Mouse (Mus musculus): ENCODE measurements around the gene Tnpo2.

Gene Tnpo2

DNA sequence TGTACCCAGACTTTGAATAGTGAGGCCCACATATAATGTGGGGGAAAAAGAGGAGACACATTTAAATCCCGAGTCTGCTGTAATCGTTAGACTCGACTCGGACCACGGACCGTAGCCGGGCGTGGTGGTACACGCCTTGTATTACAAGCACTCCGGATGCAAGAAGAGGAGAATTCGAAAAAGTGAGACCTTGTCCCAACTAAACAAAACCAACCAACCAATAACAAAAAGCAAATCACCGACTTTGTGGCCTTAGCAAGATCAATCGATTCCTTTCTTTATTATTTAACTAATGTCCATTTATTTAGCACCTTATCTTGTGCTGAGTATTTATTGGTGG, 9.2 kb upstream of the Tnpo2 start:
- DNase-seq (ENCODE audit: low spot score), result no peak

DNA sequence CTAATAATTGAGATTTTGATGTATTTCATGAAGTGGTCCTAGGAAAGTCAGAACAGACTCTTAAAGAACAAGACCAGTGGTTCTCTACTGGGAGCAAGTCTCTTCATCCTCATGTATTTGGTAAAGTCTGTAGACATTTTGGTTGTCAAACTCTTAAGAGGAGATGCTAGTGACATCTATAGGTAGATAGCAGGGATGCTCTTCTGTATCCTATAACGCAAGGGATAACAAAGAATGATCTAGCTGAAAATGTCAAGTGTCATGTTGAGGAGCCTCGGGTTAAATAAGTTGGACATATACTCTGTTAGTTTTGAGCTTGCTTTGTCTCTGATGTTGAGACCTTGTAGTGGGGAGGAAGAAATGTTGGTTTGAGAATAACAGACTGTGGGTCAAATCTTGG, 8.8 kb upstream of the Tnpo2 start:
- no peak for DNase-seq (ENCODE audit: low spot score)

GRCm38 (mm10) chr8:85029271-85029670, 7.4 kb upstream of the Tnpo2 start:
- no peak for DNase-seq (ENCODE audit: low spot score)

DNA sequence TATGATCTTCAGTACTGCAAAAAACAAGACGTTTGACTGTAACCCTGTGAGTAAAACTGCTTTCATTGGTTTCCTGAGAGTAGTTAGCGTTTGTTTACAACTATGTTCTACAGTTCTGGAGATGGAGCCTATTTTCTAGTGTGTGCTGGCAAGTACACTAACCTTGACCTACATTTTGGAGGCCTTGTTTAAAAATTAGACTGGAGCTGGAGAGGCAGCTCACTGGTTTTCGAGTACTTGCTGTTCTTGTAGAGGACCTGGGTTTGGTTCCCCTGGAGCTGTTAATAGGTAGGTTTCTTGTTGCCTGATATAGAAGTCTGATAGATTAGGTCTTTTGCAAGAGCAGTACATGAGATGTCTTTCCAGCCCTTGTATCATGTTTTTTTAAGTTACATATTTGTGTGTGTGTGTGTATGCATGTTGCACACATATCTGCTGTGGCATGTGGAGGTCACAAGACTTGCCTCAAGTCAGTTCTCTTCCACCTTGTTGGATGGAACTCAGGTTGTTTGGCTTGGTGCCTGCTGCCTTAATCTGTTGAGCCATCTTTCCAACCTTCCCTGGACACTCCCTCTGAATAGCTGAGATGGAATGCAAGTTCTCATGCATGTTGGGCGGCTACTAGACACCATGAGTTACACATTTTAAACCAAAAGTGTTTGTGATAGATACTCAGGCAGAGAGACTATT, 3.9 kb upstream of the Tnpo2 start:
- no peak for DNase-seq (ENCODE audit: low spot score)

GRCm38 (mm10) chr8:85033867-85034266, 2.8 kb upstream of the Tnpo2 start:
- no peak for DNase-seq (ENCODE audit: low spot score)

- DNase-seq (ENCODE audit: low spot score), result peak; percentile 52
These were observed 2.0 kb upstream of the Tnpo2 start for GRCm38 (mm10) chr8:85034764-85035163.

GRCm38 (mm10) chr8:85035165-85035727, 1.5 kb upstream of the Tnpo2 start:
- DNase-seq (ENCODE audit: low spot score), result no peak

GRCm38 (mm10) chr8:85035728-85036310, 896 bp upstream of the Tnpo2 start:
- DNase-seq (ENCODE audit: low spot score), result no peak

DNA sequence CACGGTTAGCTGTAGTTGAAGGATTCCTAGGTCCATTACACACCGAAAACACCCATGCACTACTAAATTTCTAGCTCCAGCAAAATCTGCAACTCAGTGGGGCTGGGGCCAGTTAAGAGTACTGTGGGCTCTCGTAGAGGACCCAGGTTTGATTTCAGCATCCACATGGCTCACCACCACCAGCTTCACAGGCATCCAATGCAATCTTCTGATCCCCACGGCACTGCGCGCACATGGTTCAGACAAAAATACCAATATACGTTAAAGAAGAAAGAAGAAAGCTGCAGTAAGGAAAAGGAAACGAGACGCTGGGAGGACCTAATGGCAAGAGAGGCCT, 366 bp upstream of the Tnpo2 start:
- DNase-seq (ENCODE audit: low spot score), result no peak

- DNase-seq (ENCODE audit: low spot score), result no peak
These were observed 608 bp downstream of the Tnpo2 start for GRCm38 (mm10) chr8:85037366-85037680.

- DNase-seq (ENCODE audit: low spot score), result no peak
These were observed 1.2 kb downstream of the Tnpo2 start for GRCm38 (mm10) chr8:85037681-85038531.

GRCm38 (mm10) chr8:85043619-85044018, 6.9 kb downstream of the Tnpo2 start:
- no peak for DNase-seq (ENCODE audit: low spot score)

DNA sequence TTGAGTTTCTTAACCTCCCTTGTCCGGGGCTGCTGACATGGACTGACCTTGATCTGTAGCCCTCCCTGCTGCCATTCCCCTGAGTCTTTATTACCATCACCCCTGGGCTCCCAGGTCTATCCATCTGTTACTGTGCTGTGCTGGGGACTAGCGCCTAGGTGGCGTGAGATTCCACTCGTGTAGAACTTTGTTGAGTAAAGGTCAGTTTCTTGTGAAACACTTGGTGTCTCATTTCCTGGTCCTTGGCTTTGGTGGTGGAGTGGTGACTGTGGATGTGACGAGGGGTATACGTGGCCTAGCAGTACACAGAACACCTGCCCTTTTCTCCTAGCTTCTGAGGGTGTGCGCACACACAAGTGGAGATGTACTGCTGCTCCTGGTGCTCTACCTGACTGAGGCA, 20.7 kb downstream of the Tnpo2 start:
- DNase-seq (ENCODE audit: low spot score), result no peak

DNA sequence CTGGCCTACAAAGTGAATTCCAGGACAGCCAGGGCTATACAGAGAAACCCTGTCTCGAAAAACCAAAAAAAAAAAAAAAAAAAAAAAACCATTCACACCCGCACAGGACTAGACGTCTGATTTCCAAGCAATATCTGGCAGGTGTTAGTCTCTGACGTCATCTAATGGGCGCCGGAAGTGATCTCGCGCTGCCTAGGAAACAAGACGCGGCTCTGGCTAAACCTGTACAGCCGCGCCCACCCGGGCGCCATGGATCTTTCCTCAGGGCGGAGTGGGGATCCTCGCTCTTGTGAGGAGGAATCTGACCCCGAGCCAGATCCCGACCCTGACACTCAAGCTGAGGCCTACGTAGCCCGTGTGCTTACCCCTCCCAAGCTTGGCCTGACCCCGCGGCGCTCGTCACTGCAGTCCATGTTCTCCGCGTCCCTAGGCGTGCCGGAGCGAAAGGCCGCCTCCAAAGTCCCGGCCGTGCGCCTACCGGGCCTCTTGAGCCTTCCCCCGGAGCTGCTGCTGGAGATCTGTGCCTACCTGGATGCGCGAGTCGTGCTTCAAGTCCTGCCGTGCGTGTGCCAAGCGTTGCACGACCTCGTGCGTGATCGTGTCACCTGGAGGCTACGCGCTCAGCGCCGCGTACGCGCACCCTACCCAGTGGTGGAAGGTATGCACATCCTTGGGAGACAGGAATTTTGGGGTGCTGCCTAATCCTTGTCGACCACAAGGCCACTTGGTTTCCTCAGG, 23.3 kb downstream of the Tnpo2 start, which contains the start of gene Fbxw9:
TSS of gene Fbxw9 (plus strand) at position 177 of the 738 bp plus-strand sequence.
- peak; percentile 88 for DNase-seq (ENCODE audit: low spot score)

- no peak for DNase-seq (ENCODE audit: low spot score)
These were observed 25.9 kb downstream of the Tnpo2 start for GRCm38 (mm10) chr8:85062603-85063002.

GRCm38 (mm10) chr8:85065213-85065612, 28.5 kb downstream of the Tnpo2 start:
- no peak for DNase-seq (ENCODE audit: low spot score)

- no peak for DNase-seq (ENCODE audit: low spot score)
These were observed 30.4 kb downstream of the Tnpo2 start for GRCm38 (mm10) chr8:85067155-85067554.

DNA sequence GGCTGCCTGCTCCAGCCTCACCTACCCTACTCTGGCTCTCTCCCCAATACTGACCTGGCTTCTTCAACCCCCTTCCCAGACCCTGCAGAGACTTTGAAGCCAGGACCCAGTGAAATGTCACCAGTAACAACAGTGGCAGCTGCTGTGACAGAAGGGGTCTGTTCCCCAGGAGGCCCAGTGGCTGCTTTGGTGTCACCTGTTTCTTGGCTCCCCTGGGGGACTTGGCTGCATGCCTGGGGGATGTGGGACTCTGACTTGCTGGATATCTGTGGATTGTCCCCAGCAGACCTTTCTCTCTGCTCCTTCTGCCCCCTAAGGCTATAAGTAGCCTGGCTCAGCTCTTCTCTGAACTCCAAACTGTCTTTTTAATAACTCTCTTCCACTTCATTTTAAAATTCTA, 31.3 kb downstream of the Tnpo2 start, which contains the start of gene Gm5741:
TSS of gene Gm5741 (minus strand) at position 1 of the 400 bp plus-strand sequence.
- no peak for DNase-seq (ENCODE audit: low spot score)

DNA sequence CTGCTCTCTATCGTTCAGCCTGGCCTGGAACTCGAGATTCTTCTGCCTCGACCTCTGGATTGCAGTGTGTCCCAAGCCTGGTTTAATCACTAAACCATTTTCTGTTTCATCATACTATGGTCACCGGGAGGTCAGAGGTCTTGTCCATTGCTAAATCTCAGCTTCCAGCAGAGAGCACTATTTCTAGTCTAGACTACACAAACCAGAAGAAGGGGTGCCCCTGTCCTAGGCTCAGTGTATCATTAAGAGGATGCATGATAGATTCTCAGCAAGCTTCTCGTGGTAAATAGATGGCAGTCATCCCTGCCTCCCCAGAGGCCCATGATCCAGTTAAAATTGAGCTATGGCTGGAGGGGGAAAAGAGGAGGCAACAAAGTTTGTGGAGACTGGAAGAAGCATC, 34.3 kb downstream of the Tnpo2 start:
- no peak for DNase-seq (ENCODE audit: low spot score)

DNA sequence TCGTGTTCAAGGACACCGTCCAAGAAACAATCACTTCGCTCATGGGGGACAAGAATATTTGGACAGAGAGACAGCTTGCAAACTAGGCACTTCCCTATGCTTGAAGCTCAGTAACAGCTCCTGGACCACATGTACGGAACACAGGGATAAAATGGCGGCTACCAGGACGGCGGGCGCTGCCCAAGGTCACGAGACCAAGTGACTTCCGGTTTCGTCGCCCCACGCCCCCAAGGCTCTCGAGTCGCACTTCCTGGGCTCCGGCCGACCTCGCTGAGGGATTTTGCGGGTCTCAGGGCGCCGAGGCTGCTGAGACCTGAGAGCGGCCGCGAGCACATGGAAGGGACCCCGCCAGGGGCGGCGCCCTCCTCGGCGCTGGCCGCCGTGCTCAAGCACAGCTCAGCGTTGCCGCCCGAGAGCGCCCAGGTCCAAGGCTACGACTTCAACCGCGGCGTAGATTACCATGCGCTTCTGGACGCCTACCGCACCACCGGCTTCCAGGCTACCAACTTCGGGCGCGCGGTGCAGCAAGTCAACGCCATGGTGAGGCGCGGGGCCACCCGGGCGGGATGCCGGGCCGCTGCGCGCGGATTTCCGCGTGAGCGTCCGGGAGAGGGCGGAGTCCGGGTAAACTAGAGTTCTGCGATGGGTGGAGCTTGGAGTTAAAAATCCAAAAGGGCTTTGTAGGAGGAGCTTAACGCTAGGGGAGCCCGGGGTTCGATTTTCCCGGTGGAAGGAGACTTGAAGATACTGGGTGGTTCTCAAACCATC, 35.0 kb downstream of the Tnpo2 start, which contains the start of gene Dhps:
TSS of gene Dhps (plus strand) at position 244 of the 768 bp plus-strand sequence.
- DNase-seq (ENCODE audit: low spot score), result peak; percentile 83

DNA sequence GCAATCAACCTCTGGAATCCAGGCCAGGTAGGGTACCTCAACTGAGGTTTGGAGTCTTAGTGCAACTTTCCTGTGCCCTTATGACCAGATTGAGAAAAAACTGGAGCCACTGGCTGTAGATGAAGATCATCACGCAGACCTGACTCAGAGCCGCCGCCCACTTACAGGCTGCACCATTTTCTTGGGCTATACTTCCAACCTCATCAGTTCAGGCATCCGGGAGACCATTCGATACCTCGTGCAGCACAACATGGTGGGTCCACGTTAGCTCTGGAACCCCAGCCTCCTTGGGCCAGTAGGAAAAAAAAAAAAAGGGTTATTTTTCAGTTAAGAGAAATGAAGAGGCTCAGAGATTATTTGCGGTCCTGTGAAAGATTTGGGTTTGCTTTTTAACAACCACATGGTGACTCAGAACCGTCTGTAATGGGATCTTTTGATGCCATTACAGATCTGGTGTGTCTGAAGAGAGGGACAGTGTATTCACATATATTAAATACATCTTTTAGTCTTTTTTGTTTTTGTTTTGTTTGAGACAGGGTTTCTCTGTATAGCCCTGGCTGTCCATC, 35.7 kb downstream of the Tnpo2 start:
- DNase-seq (ENCODE audit: low spot score), result no peak

All from layer of hippocampus, adult 9-10 months (tissue).